Mouse (Mus musculus): ENCODE measurements around the gene Fkbp1a. TPM values are rescaled to one million over a fixed set of nuclear protein-coding genes. Genes with fewer than 3 reads are reported as not detected.
A peak's percentile ranks its signal among the peaks of the same experiment; 100 is the strongest.

Fkbp1a gene
- polyA plus RNA-seq, 1 experiment from 2014 or later: 644 TPM

- no peak overlapping the region for H3K4me2 ChIP-seq (ENCODE audit: low read length)
- H3K27ac ChIP-seq (ENCODE audit: low read depth, low read length): no peak overlapping the region
- H3K4me1 ChIP-seq (ENCODE audit: control insufficient read depth, insufficient read depth, low read length): peaks cover 4% of the 10 kb centered on the region; the same call in 1 of the 2 replicates
- peak; percentile 21 for DNase-seq (ENCODE audit: low spot score)
- H3K36me3 ChIP-seq (ENCODE audit: control insufficient read depth, insufficient read depth, low read length): no peaks in the 10 kb centered on the region
- H3K9me3 ChIP-seq (replicated peaks; ENCODE audit: control insufficient read depth, low read length): no peaks in the 10 kb centered on the region
- ATAC-seq: 0 out of 2 replicates have a peak, but pooled peaks have one; percentile 24
- H3K4me3 ChIP-seq (ENCODE audit: low read depth, low read length): no peak overlapping the region
- WGBS: 34% methylated on average over 3 of the region's 3 CpGs
- H3K27me3 ChIP-seq (replicated peaks; ENCODE audit: control insufficient read depth, insufficient read depth, low read length): no peaks in the 10 kb centered on the region
- H3K9ac ChIP-seq (ENCODE audit: low read length): no peak overlapping the region
Measured at GRCm38 (mm10) chr2:151609974-151610373, 67.7 kb downstream of the Fkbp1a start.

Other genes with a start within 250 kb of the Fkbp1a start
- not detected in 2 replicates for gene 4921509C19Rik, start 66.3 kb upstream of the Fkbp1a start, polyA plus RNA-seq (2014; fragmentation: Nextera tagmentation; extraction: Ambion mirVana)
- 247 and 248 TPM in 2 replicates for gene Nsfl1c, start 48.3 kb upstream of the Fkbp1a start, polyA plus RNA-seq (2014; fragmentation: Nextera tagmentation; extraction: Ambion mirVana)
- 1.2 and 1.3 TPM in 2 replicates for gene Sdcbp2, start 30.1 kb downstream of the Fkbp1a start, polyA plus RNA-seq (2014; fragmentation: Nextera tagmentation; extraction: Ambion mirVana)
- 4.9 and 8.8 TPM in 2 replicates for gene Snph, start 90.1 kb downstream of the Fkbp1a start, polyA plus RNA-seq (2014; fragmentation: Nextera tagmentation; extraction: Ambion mirVana)
- 0.17 TPM in 1 of 2 replicates, not detected in the other for gene Rad21l, start 126.0 kb downstream of the Fkbp1a start, polyA plus RNA-seq (2014; fragmentation: Nextera tagmentation; extraction: Ambion mirVana)
- 17.3 and 19.7 TPM in 2 replicates for gene Tmem74b, start 159.5 kb downstream of the Fkbp1a start, polyA plus RNA-seq (2014; fragmentation: Nextera tagmentation; extraction: Ambion mirVana)
- gene Psmf1, start 201.7 kb downstream of the Fkbp1a start, polyA plus RNA-seq (2014; fragmentation: Nextera tagmentation; extraction: Ambion mirVana): 59.4 and 60.2 TPM in 2 replicates

All from forebrain, embryonic 14.5 days (tissue).